Mouse (Mus musculus) hindbrain, postnatal 0 days (tissue): ENCODE measurements around the gene Sh3gl1. TPM values are rescaled to one million over a fixed set of nuclear protein-coding genes. Genes with fewer than 3 reads are reported as not detected.
"Not testable (repeated sequence)": the region's sequence is repeated elsewhere in the genome, so short reads cannot be mapped to it uniquely, and the experiment has no call there.

Experiments
- ATAC-seq: fragments of 200-750 bp; cut with Nextera tagmentation; 2 replicates; pipeline ENCODE4 v1.8.0; 2017; ENCODE audit warnings: mild to moderate bottlenecking, moderate TSS enrichment, moderate library complexity
- DNase-seq: peaks from one replicate; pipeline ENCODE4 v3.0.0-alpha.2; 2015; ENCODE audit warnings: low spot score
- H3K27ac ChIP-seq: fragments of 300-500 bp; sonication (generic); 2 replicates; pipeline ENCODE4 v1.5.1; 2014; ENCODE audit warnings: mild to moderate bottlenecking
- H3K27me3 ChIP-seq: fragments of 300-500 bp; sonication (generic); 2 replicates; pipeline ENCODE4 v1.6.1; 2014; ENCODE audit warnings: low read length, mixed read lengths; ENCODE audit not compliant: insufficient read depth
- H3K36me3 ChIP-seq: fragments of 300-500 bp; sonication (generic); 2 replicates; pipeline ENCODE4 v1.6.1; 2014; ENCODE audit warnings: low read length, mixed read lengths; ENCODE audit not compliant: insufficient read depth
- H3K4me1 ChIP-seq: fragments of 300-500 bp; sonication (generic); 2 replicates; pipeline ENCODE4 v1.6.1; 2014; ENCODE audit warnings: antibody characterized with exemption, low read length, mixed read lengths; ENCODE audit not compliant: insufficient read depth
- H3K4me2 ChIP-seq: fragments of 300-500 bp; sonication (generic); 2 replicates; pipeline ENCODE4 v1.6.1; 2014; ENCODE audit warnings: low read depth, mild to moderate bottlenecking, low read length, moderate library complexity, mixed read lengths
- H3K4me3 ChIP-seq: fragments of 300-500 bp; sonication (generic); 2 replicates; pipeline ENCODE4 v1.5.1; 2014; ENCODE audit warnings: low read length
- H3K9ac ChIP-seq: fragments of 300-500 bp; sonication (generic); replicated peaks from 2 replicates; pipeline ENCODE4 v1.6.1; 2014; ENCODE audit warnings: mild to moderate bottlenecking, low read length, moderate library complexity, mixed read lengths
- H3K9me3 ChIP-seq: fragments of 300-500 bp; sonication (generic); 2 replicates; pipeline ENCODE4 v1.6.1; 2016; ENCODE audit warnings: low read length, mixed read lengths
- CTCF ChIP-seq: IDR thresholded peaks from 2 replicates; pipeline ENCODE4 v1.5.1; 2016; ENCODE audit warnings: antibody characterized with exemption, control low read depth, low read depth
- WGBS: fragments of 180-500 bp; shearing (Covaris S2); extraction: QIAGEN DNeasy Blood & Tissue Kit; methylation state at CpG from one replicate; pipeline ENCODE4 v1.1.7; 2014; 5-methylcytosine and 5-hydroxymethylcytosine counted together
- polyA plus RNA-seq: library from polyadenylated mRNA; unstranded; fragments of >200 nt; fragmentation: Nextera tagmentation; extraction: Ambion mirVana; gene quantifications from 2 replicates; pipeline ENCODE4 v1.2.1, GENCODE M21; 2015
- total RNA-seq: library from RNA; depleted of rRNA; stranded (reverse); fragments of >200 nt; gene quantifications from 2 replicates; pipeline ENCODE4 v1.2.3, GENCODE M21; 2014; rRNA removed

Sh3gl1 gene
- total RNA-seq (76.0 and 79.5 TPM in 2 replicates), polyA plus RNA-seq (84.5 and 87.6 TPM in 2 replicates)

DNA sequence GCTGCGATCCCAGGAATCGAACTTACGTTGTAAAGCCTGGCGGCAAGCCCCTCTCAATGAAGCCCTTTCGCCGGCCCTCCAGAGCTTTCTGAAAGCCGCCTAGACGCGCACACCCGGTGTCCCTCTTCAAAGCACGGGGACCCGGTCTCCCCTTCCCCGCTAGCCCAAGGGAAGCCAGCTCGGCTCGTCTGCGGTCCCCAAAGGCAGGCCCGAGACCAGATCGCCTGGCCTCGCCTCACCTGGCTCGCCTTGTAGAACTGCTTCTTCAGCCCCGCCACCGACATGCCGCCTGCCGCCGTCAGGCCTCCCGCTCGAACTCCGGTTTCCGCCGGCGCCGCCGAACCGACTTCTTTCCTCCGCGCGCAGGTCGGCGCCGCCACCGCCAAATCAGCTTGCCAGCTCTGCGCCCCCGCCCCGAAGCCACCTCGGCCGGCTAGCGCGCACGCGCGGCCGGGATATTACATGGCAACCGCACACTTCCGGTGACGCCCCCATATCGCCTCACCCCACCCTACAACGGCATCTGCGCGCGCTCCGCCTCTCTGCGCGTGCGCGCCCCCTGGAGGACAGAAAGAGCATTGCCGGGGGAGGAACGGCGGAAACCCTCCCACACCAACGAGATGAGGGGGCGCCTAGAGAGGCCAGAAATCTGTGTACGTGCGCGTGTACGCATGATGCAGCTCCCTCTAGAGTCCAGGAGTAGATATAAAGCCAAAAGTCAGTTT is at the start of gene Sh3gl1:
Gene Sh3gl1, minus strand, starts transcription at position 460 of the 725 bp plus-strand sequence.
- peak; percentile 99 for TF ChIP-seq CTCF
- ATAC-seq (peak; percentile 93), DNase-seq (peak; percentile 99)
- H3K27me3 ChIP-seq, result no peaks in the 10 kb centered on the region
- H3K4me1 ChIP-seq, result peaks cover 16% of the 10 kb centered on the region
- peak within 1 kb of the TSS; percentile 91 for H3K4me3 ChIP-seq
- peak within 1 kb of the TSS; percentile 92 for H3K9ac ChIP-seq
- peak within 1 kb of the TSS; percentile 58 for H3K4me2 ChIP-seq
- H3K36me3 ChIP-seq, result 0 out of 2 replicates have a peak, but pooled peaks cover 6% of the 10 kb centered on the region
- H3K27ac ChIP-seq, result peak within 1 kb of the TSS; percentile 91
- WGBS, result under 1% methylated on average over 73 of the region's 74 CpGs
- H3K9me3 ChIP-seq, result no peaks in the 10 kb centered on the region

- peak overlapping the region; percentile 97 for H3K4me2 ChIP-seq
- TF ChIP-seq CTCF, result peak; percentile 18; the same call in 1 of the 2 replicates
- 7% methylated on average over 8 of the region's 8 CpGs for WGBS
- no peaks in the 10 kb centered on the region for H3K9me3 ChIP-seq
- DNase-seq (peak; percentile 87), ATAC-seq (peak; percentile 38)
- peaks cover 5% of the 10 kb centered on the region; the same call in 1 of the 2 replicates for H3K36me3 ChIP-seq
- peaks cover 18% of the 10 kb centered on the region for H3K4me1 ChIP-seq
- H3K27ac ChIP-seq, result peak overlapping the region; percentile 20; the same call in 1 of the 2 replicates
- peak overlapping the region; percentile 84 for H3K9ac ChIP-seq
- no peaks in the 10 kb centered on the region for H3K27me3 ChIP-seq
- H3K4me3 ChIP-seq, result peak overlapping the region; percentile 96
Measured at GRCm38 (mm10) chr17:56080781-56081585, 44.5 kb upstream of the Sh3gl1 start.

- ATAC-seq (no peak), DNase-seq (peak; percentile 11)
- no peak for TF ChIP-seq CTCF
- peaks cover 5% of the 10 kb centered on the region; the same call in 1 of the 2 replicates for H3K36me3 ChIP-seq
- peak overlapping the region; percentile 80 for H3K27ac ChIP-seq
- peak overlapping the region; percentile 96 for H3K4me3 ChIP-seq
- no peaks in the 10 kb centered on the region for H3K9me3 ChIP-seq
- H3K4me1 ChIP-seq, result peaks cover 18% of the 10 kb centered on the region
- peak overlapping the region; percentile 97 for H3K4me2 ChIP-seq
- H3K27me3 ChIP-seq, result no peaks in the 10 kb centered on the region
- peak overlapping the region; percentile 84 for H3K9ac ChIP-seq
- 2% methylated on average over 11 of the region's 11 CpGs for WGBS
Measured at GRCm38 (mm10) chr17:56079921-56080320, 43.5 kb upstream of the Sh3gl1 start.

DNA sequence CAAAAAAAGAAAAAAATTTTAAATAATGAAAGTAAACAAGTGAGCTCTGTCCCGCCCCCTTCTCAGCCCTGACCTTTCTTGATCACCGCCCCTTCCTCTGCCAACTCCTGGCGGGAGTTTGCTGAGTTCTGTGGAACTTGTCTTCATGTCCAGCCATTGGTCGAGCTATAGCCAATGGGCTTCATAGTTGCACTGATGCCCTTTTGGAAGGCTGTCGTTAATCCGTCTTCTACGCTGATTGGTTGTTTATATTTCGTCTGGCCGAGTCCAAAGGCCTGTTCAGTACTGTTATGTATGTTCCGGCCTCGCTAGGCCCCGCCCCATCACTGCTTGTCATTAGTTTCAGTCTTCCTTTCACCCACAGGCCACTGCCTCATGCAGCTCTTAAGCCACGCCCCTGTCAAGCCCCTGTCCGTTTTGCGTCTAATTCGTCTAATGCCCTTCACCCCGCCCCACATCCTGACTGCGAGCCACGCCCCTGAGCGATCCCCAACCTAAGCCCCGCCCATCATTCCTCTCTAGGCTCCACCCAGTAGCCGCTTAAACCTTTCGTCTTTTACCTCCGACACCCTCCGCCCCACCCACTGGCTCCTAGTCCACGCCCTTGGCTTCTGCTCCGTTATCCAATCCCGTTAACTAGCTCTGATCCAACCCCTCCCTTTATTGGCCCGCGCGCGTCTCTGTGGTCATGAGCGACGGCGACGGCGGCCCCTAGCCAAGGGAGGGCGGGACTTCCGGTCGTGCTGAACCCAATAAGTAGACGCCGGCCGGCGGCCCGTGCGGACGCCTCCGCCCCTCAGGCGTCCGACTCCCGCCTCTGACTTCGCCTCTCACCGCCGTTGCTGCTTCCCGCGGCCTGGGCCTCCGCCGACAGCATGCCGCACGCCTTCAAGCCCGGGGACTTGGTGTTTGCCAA is 42.7 kb upstream of the Sh3gl1 start, which contains the start of gene Hdgfl2:
Gene Hdgfl2, plus strand, starts transcription at position 755 of the 916 bp plus-strand sequence.
- Histone ChIP-seq H3K27me3 (no peaks in the 10 kb centered on the region), H3K4me2 (peak within 1 kb of the TSS; percentile 97), H3K4me1 (peaks cover 18% of the 10 kb centered on the region), H3K9me3 (no peaks in the 10 kb centered on the region), H3K36me3 (peaks cover 4% of the 10 kb centered on the region; the same call in 1 of the 2 replicates), H3K4me3 (peak within 1 kb of the TSS; percentile 96), H3K9ac (peak within 1 kb of the TSS; percentile 84), H3K27ac (peak within 1 kb of the TSS; percentile 80)
- DNase-seq (peak; percentile 100), ATAC-seq (peak; percentile 94)
- 1% methylated on average over 61 of the region's 61 CpGs for WGBS
- no peak for TF ChIP-seq CTCF

GRCm38 (mm10) chr17:56078361-56078760 is 41.9 kb upstream of the Sh3gl1 start:
- not testable (repeated sequence) for ATAC-seq
- peaks cover 23% of the 10 kb centered on the region for H3K4me1 ChIP-seq
- peak overlapping the region; percentile 96; the same call in 1 of the 2 replicates for H3K4me3 ChIP-seq

GRCm38 (mm10) chr17:56077523-56077922 is 41.1 kb upstream of the Sh3gl1 start:
- no peaks in the 10 kb centered on the region for H3K9me3 ChIP-seq
- H3K27me3 ChIP-seq, result no peaks in the 10 kb centered on the region
- DNase-seq (no peak), ATAC-seq (no peak)
- no peak overlapping the region for H3K9ac ChIP-seq
- H3K4me2 ChIP-seq, result no peak overlapping the region
- peaks cover 23% of the 10 kb centered on the region for H3K4me1 ChIP-seq
- H3K36me3 ChIP-seq, result peaks cover 4% of the 10 kb centered on the region; the same call in 1 of the 2 replicates
- 90% methylated on average over 5 of the region's 5 CpGs for WGBS
- no peak for TF ChIP-seq CTCF
- no peak overlapping the region for H3K4me3 ChIP-seq
- H3K27ac ChIP-seq, result no peak overlapping the region

More at GRCm38 (mm10) chr17:56078361-56078760, 41.9 kb upstream of the Sh3gl1 start:
- DNase-seq, H3K27ac ChIP-seq, H3K9ac ChIP-seq, H3K9me3 ChIP-seq, H3K27me3 ChIP-seq, H3K36me3 ChIP-seq: not testable (repeated sequence)
- peak overlapping the region; percentile 43; the same call in 1 of the 2 replicates for H3K4me2 ChIP-seq
- WGBS, result 63% methylated on average over 9 of the region's 9 CpGs
